Mouse (Mus musculus): ENCODE data around the gene Dhcr7. TPM values are rescaled to one million over a fixed set of nuclear protein-coding genes. Genes with fewer than 3 reads are reported as not detected.

The Dhcr7 gene
- polyA plus RNA-seq, 1 experiment from 2014 or later: 53.8 TPM

Small RNAs within 50 kb of the gene (microRNA-seq; reads per million reads assigned to microRNA genes)
- gene Gm22064: not detected

Other genes with a start within 250 kb of the Dhcr7 start
- gene Cars, start 223.1 kb upstream of the Dhcr7 start, polyA plus RNA-seq (2015; fragmentation: Nextera tagmentation; extraction: Ambion mirVana): 70.3 and 72.4 TPM in 2 replicates
- gene Tnfrsf26, start 194.4 kb upstream of the Dhcr7 start, polyA plus RNA-seq (2015; fragmentation: Nextera tagmentation; extraction: Ambion mirVana): 0.20 and 0.75 TPM in 2 replicates
- 3.9 and 5.3 TPM in 2 replicates for gene Tnfrsf22, start 173.5 kb upstream of the Dhcr7 start, polyA plus RNA-seq (2015; fragmentation: Nextera tagmentation; extraction: Ambion mirVana)
- gene Tnfrsf23, start 137.3 kb upstream of the Dhcr7 start, polyA plus RNA-seq (2015; fragmentation: Nextera tagmentation; extraction: Ambion mirVana): 0.93 and 1.4 TPM in 2 replicates
- gene Osbpl5, start 66.2 kb upstream of the Dhcr7 start, polyA plus RNA-seq (2015; fragmentation: Nextera tagmentation; extraction: Ambion mirVana): 37.2 and 37.5 TPM in 2 replicates
- not detected in 2 replicates for gene Mrgprg, start 56.2 kb upstream of the Dhcr7 start, polyA plus RNA-seq (2015; fragmentation: Nextera tagmentation; extraction: Ambion mirVana)
- gene Mrgpre, start 38.6 kb upstream of the Dhcr7 start, polyA plus RNA-seq (2015; fragmentation: Nextera tagmentation; extraction: Ambion mirVana): 7.9 and 9.6 TPM in 2 replicates
- 5.5 and 7.7 TPM in 2 replicates for gene Nadsyn1, start 296 bp upstream of the Dhcr7 start, polyA plus RNA-seq (2015; fragmentation: Nextera tagmentation; extraction: Ambion mirVana)
- gene Gm498, start 43.7 kb downstream of the Dhcr7 start, polyA plus RNA-seq (2015; fragmentation: Nextera tagmentation; extraction: Ambion mirVana): not detected in 2 replicates
- gene Shank2, start 178.8 kb downstream of the Dhcr7 start, polyA plus RNA-seq (2015; fragmentation: Nextera tagmentation; extraction: Ambion mirVana): 8.8 and 9.8 TPM in 2 replicates